Mouse (Mus musculus): ENCODE data around the gene Foxa3. TPM values are rescaled to one million over a fixed set of nuclear protein-coding genes. Genes with fewer than 3 reads are reported as not detected.
"Not testable (repeated sequence)": the region's sequence is repeated elsewhere in the genome, so short reads cannot be mapped to it uniquely, and the experiment has no call there.

Foxa3 gene
- 2.7 and 3.3 TPM in 2 replicates for total RNA-seq (2017)

- ATAC-seq (replicated peaks in 1 of 2; ENCODE audit: insufficient read depth in 1 of 2, low FRiP score in 2 of 2, low TSS enrichment in 1 of 2, low read depth in 1 of 2, poor library complexity in 2 of 2, severe bottlenecking in 2 of 2), result peak; percentile 18 to 35; a peak in 1 of 4 replicates
Measured at GRCm38 (mm10) chr7:19023357-19023814, at the start of gene Foxa3. Gene Foxa3 (minus strand): TSS chr7:19023538.

- not testable (repeated sequence) for ATAC-seq (replicated peaks in 1 of 2; ENCODE audit: insufficient read depth in 1 of 2, low FRiP score in 2 of 2, low TSS enrichment in 1 of 2, low read depth in 1 of 2, poor library complexity in 2 of 2, severe bottlenecking in 2 of 2)
Measured at GRCm38 (mm10) chr7:19071024-19071423, 47.7 kb upstream of the Foxa3 start.

- ATAC-seq (replicated peaks in 1 of 2; ENCODE audit: insufficient read depth in 1 of 2, low FRiP score in 2 of 2, low TSS enrichment in 1 of 2, low read depth in 1 of 2, poor library complexity in 2 of 2, severe bottlenecking in 2 of 2), result no peak
Measured at GRCm38 (mm10) chr7:19069500-19069899, 46.2 kb upstream of the Foxa3 start.

GRCm38 (mm10) chr7:19068707-19069106, 45.4 kb upstream of the Foxa3 start:
- no peak for ATAC-seq (replicated peaks in 1 of 2; ENCODE audit: insufficient read depth in 1 of 2, low FRiP score in 2 of 2, low TSS enrichment in 1 of 2, low read depth in 1 of 2, poor library complexity in 2 of 2, severe bottlenecking in 2 of 2)

- ATAC-seq (replicated peaks in 1 of 2; ENCODE audit: insufficient read depth in 1 of 2, low FRiP score in 2 of 2, low TSS enrichment in 1 of 2, low read depth in 1 of 2, poor library complexity in 2 of 2, severe bottlenecking in 2 of 2), result no peak
Measured at GRCm38 (mm10) chr7:19067935-19068334, 44.6 kb upstream of the Foxa3 start.

- ATAC-seq (replicated peaks in 1 of 2; ENCODE audit: insufficient read depth in 1 of 2, low FRiP score in 2 of 2, low TSS enrichment in 1 of 2, low read depth in 1 of 2, poor library complexity in 2 of 2, severe bottlenecking in 2 of 2), result peak in 1 of 2 experiments; percentile 27; a peak in 1 of 4 replicates
Measured at GRCm38 (mm10) chr7:19067063-19067462, 43.7 kb upstream of the Foxa3 start.

- ATAC-seq (replicated peaks in 1 of 2; ENCODE audit: insufficient read depth in 1 of 2, low FRiP score in 2 of 2, low TSS enrichment in 1 of 2, low read depth in 1 of 2, poor library complexity in 2 of 2, severe bottlenecking in 2 of 2), result no peak
Measured at GRCm38 (mm10) chr7:19065896-19066295, 42.6 kb upstream of the Foxa3 start.

GRCm38 (mm10) chr7:19057405-19057804, 34.1 kb upstream of the Foxa3 start:
- ATAC-seq (replicated peaks in 1 of 2; ENCODE audit: insufficient read depth in 1 of 2, low FRiP score in 2 of 2, low TSS enrichment in 1 of 2, low read depth in 1 of 2, poor library complexity in 2 of 2, severe bottlenecking in 2 of 2), result no peak

- ATAC-seq (replicated peaks in 1 of 2; ENCODE audit: insufficient read depth in 1 of 2, low FRiP score in 2 of 2, low TSS enrichment in 1 of 2, low read depth in 1 of 2, poor library complexity in 2 of 2, severe bottlenecking in 2 of 2), result no peak
Measured at GRCm38 (mm10) chr7:19055108-19055507, 31.8 kb upstream of the Foxa3 start.

GRCm38 (mm10) chr7:19054777-19055076, 31.4 kb upstream of the Foxa3 start:
- no peak for ATAC-seq (replicated peaks in 1 of 2; ENCODE audit: insufficient read depth in 1 of 2, low FRiP score in 2 of 2, low TSS enrichment in 1 of 2, low read depth in 1 of 2, poor library complexity in 2 of 2, severe bottlenecking in 2 of 2)

- peak in 1 of 2 experiments; percentile 26; a peak in 1 of 4 replicates for ATAC-seq (replicated peaks in 1 of 2; ENCODE audit: insufficient read depth in 1 of 2, low FRiP score in 2 of 2, low TSS enrichment in 1 of 2, low read depth in 1 of 2, poor library complexity in 2 of 2, severe bottlenecking in 2 of 2)
Measured at GRCm38 (mm10) chr7:19054047-19054776, 30.9 kb upstream of the Foxa3 start, which contains the start of gene Rsph6a. Gene Rsph6a (plus strand): TSS chr7:19054690.

GRCm38 (mm10) chr7:19053136-19053532, 29.8 kb upstream of the Foxa3 start:
- no peak for ATAC-seq (replicated peaks in 1 of 2; ENCODE audit: insufficient read depth in 1 of 2, low FRiP score in 2 of 2, low TSS enrichment in 1 of 2, low read depth in 1 of 2, poor library complexity in 2 of 2, severe bottlenecking in 2 of 2)

GRCm38 (mm10) chr7:19052345-19053135, 29.2 kb upstream of the Foxa3 start:
- ATAC-seq (replicated peaks in 1 of 2; ENCODE audit: insufficient read depth in 1 of 2, low FRiP score in 2 of 2, low TSS enrichment in 1 of 2, low read depth in 1 of 2, poor library complexity in 2 of 2, severe bottlenecking in 2 of 2), result no peak

GRCm38 (mm10) chr7:19051161-19051560, 27.8 kb upstream of the Foxa3 start:
- ATAC-seq (replicated peaks in 1 of 2; ENCODE audit: insufficient read depth in 1 of 2, low FRiP score in 2 of 2, low TSS enrichment in 1 of 2, low read depth in 1 of 2, poor library complexity in 2 of 2, severe bottlenecking in 2 of 2), result no peak

- ATAC-seq (replicated peaks in 1 of 2; ENCODE audit: insufficient read depth in 1 of 2, low FRiP score in 2 of 2, low TSS enrichment in 1 of 2, low read depth in 1 of 2, poor library complexity in 2 of 2, severe bottlenecking in 2 of 2), result no peak
Measured at GRCm38 (mm10) chr7:19050172-19050571, 26.8 kb upstream of the Foxa3 start.

- ATAC-seq (replicated peaks in 1 of 2; ENCODE audit: insufficient read depth in 1 of 2, low FRiP score in 2 of 2, low TSS enrichment in 1 of 2, low read depth in 1 of 2, poor library complexity in 2 of 2, severe bottlenecking in 2 of 2), result no peak
Measured at GRCm38 (mm10) chr7:19049252-19049651, 25.9 kb upstream of the Foxa3 start.

- ATAC-seq (replicated peaks in 1 of 2; ENCODE audit: insufficient read depth in 1 of 2, low FRiP score in 2 of 2, low TSS enrichment in 1 of 2, low read depth in 1 of 2, poor library complexity in 2 of 2, severe bottlenecking in 2 of 2), result peak; percentile 62 to 71
Measured at GRCm38 (mm10) chr7:19048006-19048527, 24.7 kb upstream of the Foxa3 start.
